Mouse (Mus musculus): ENCODE measurements around the gene Bnc2. TPM values are rescaled to one million over a fixed set of nuclear protein-coding genes. Genes with fewer than 3 reads are reported as not detected.

Bnc2 gene
- polyA plus RNA-seq, 1 experiment from 2014 or later, result 22.9 TPM

GRCm38 (mm10) chr4:84482680-84483079 lies 192.4 kb downstream of the Bnc2 start:
- no peak overlapping the region for H3K9ac ChIP-seq
- 0 out of 2 replicates have a peak overlapping the region, but pooled peaks have one; percentile 3 for H3K4me2 ChIP-seq
- no peaks in the 10 kb centered on the region for H3K9me3 ChIP-seq
- ATAC-seq (ENCODE audit: low read depth), result peak; percentile 40
- H3K27ac ChIP-seq (replicated peaks), result no peak overlapping the region
- H3K27me3 ChIP-seq, result no peaks in the 10 kb centered on the region
- H3K4me1 ChIP-seq (replicated peaks), result peaks cover 13% of the 10 kb centered on the region
- H3K36me3 ChIP-seq, result no peaks in the 10 kb centered on the region
- 30% methylated on average over 6 of the region's 6 CpGs for WGBS
- no peak overlapping the region for H3K4me3 ChIP-seq

- Histone ChIP-seq H3K4me2 (no peak overlapping the region), H3K27ac (replicated peaks) (no peak overlapping the region), H3K4me1 (replicated peaks) (no peaks in the 10 kb centered on the region), H3K9me3 (no peaks in the 10 kb centered on the region), H3K4me3 (no peak overlapping the region), H3K27me3 (no peaks in the 10 kb centered on the region), H3K36me3 (no peaks in the 10 kb centered on the region), H3K9ac (no peak overlapping the region)
- ATAC-seq (ENCODE audit: low read depth), result no peak
- 71% methylated on average over 2 of the region's 2 CpGs for WGBS
Measured at GRCm38 (mm10) chr4:84472643-84473042, 202.4 kb downstream of the Bnc2 start.

GRCm38 (mm10) chr4:84470106-84470885 lies 204.8 kb downstream of the Bnc2 start:
- H3K9me3 ChIP-seq, result no peaks in the 10 kb centered on the region
- no peaks in the 10 kb centered on the region for H3K4me1 ChIP-seq (replicated peaks)

GRCm38 (mm10) chr4:84469400-84469799 lies 205.7 kb downstream of the Bnc2 start:
- Histone ChIP-seq H3K4me3 (no peak overlapping the region), H3K4me2 (no peak overlapping the region), H3K9me3 (no peaks in the 10 kb centered on the region), H3K4me1 (replicated peaks) (no peaks in the 10 kb centered on the region), H3K27me3 (no peaks in the 10 kb centered on the region), H3K27ac (replicated peaks) (no peak overlapping the region), H3K9ac (no peak overlapping the region), H3K36me3 (no peaks in the 10 kb centered on the region)
- no peak for ATAC-seq (ENCODE audit: low read depth)
- WGBS, result 92% methylated on average over 4 of the region's 4 CpGs

More at GRCm38 (mm10) chr4:84470106-84470885, 204.8 kb downstream of the Bnc2 start:
- Histone ChIP-seq H3K36me3 (no peaks in the 10 kb centered on the region), H3K4me2 (no peak overlapping the region), H3K27me3 (no peaks in the 10 kb centered on the region), H3K27ac (replicated peaks) (no peak overlapping the region), H3K9ac (no peak overlapping the region), H3K4me3 (no peak overlapping the region)
- 89% methylated on average over 6 of the region's 6 CpGs for WGBS
- ATAC-seq (ENCODE audit: low read depth), result no peak

- no peak for ATAC-seq (ENCODE audit: low read depth)
- 87% methylated on average over 3 of the region's 3 CpGs for WGBS
- H3K36me3 ChIP-seq, result no peaks in the 10 kb centered on the region
- H3K4me3 ChIP-seq, result no peak overlapping the region
- H3K9ac ChIP-seq, result no peak overlapping the region
- no peaks in the 10 kb centered on the region for H3K27me3 ChIP-seq
- H3K4me1 ChIP-seq (replicated peaks), result no peaks in the 10 kb centered on the region
- no peaks in the 10 kb centered on the region for H3K9me3 ChIP-seq
- H3K4me2 ChIP-seq, result no peak overlapping the region
- H3K27ac ChIP-seq (replicated peaks), result no peak overlapping the region
Measured at GRCm38 (mm10) chr4:84467722-84468121, 207.4 kb downstream of the Bnc2 start.

GRCm38 (mm10) chr4:84458218-84458560 lies 216.9 kb downstream of the Bnc2 start:
- H3K36me3 ChIP-seq, result no peaks in the 10 kb centered on the region
- 77% methylated on average over 3 of the region's 3 CpGs for WGBS
- peaks cover 19% of the 10 kb centered on the region for H3K4me1 ChIP-seq (replicated peaks)
- H3K27ac ChIP-seq (replicated peaks), result no peak overlapping the region
- H3K4me2 ChIP-seq, result no peak overlapping the region
- H3K9ac ChIP-seq, result no peak overlapping the region
- ATAC-seq (ENCODE audit: low read depth), result no peak
- H3K27me3 ChIP-seq, result no peaks in the 10 kb centered on the region
- H3K9me3 ChIP-seq, result no peaks in the 10 kb centered on the region
- H3K4me3 ChIP-seq, result no peak overlapping the region

- H3K9ac ChIP-seq, result no peak overlapping the region
- no peaks in the 10 kb centered on the region for H3K27me3 ChIP-seq
- no peak overlapping the region for H3K27ac ChIP-seq (replicated peaks)
- ATAC-seq (ENCODE audit: low read depth), result no peak
- WGBS, result 75% methylated on average over 10 of the region's 10 CpGs
- H3K4me1 ChIP-seq (replicated peaks), result peaks cover 19% of the 10 kb centered on the region
- no peak overlapping the region for H3K4me3 ChIP-seq
- H3K36me3 ChIP-seq, result no peaks in the 10 kb centered on the region
- H3K4me2 ChIP-seq, result no peak overlapping the region
- H3K9me3 ChIP-seq, result no peaks in the 10 kb centered on the region
Measured at GRCm38 (mm10) chr4:84457512-84458217, 217.4 kb downstream of the Bnc2 start.

GRCm38 (mm10) chr4:84456853-84457249 lies 218.2 kb downstream of the Bnc2 start:
- no peaks in the 10 kb centered on the region for H3K9me3 ChIP-seq
- 0 out of 2 replicates have a peak overlapping the region, but pooled peaks have one; percentile 22 for H3K9ac ChIP-seq
- WGBS, result 75% methylated on average over 5 of the region's 5 CpGs
- H3K36me3 ChIP-seq, result no peaks in the 10 kb centered on the region
- H3K27me3 ChIP-seq, result no peaks in the 10 kb centered on the region
- no peak overlapping the region for H3K4me3 ChIP-seq
- H3K27ac ChIP-seq (replicated peaks), result peak overlapping the region; percentile 24; the same call in 1 of the 2 replicates
- ATAC-seq (ENCODE audit: low read depth), result peak; percentile 47; the same call in 1 of the 2 replicates
- peak overlapping the region; percentile 9; the same call in 1 of the 2 replicates for H3K4me2 ChIP-seq
- H3K4me1 ChIP-seq (replicated peaks), result peaks cover 19% of the 10 kb centered on the region

GRCm38 (mm10) chr4:84456198-84456852 lies 218.8 kb downstream of the Bnc2 start:
- H3K9ac ChIP-seq, result 0 out of 2 replicates have a peak overlapping the region, but pooled peaks have one; percentile 22

GRCm38 (mm10) chr4:84454493-84454892 lies 220.6 kb downstream of the Bnc2 start:
- no peak overlapping the region for H3K4me3 ChIP-seq
- no peaks in the 10 kb centered on the region for H3K36me3 ChIP-seq
- peaks cover 22% of the 10 kb centered on the region for H3K4me1 ChIP-seq (replicated peaks)
- no peak overlapping the region for H3K9ac ChIP-seq
- H3K27ac ChIP-seq (replicated peaks), result no peak overlapping the region
- H3K27me3 ChIP-seq, result no peaks in the 10 kb centered on the region
- no peak overlapping the region for H3K4me2 ChIP-seq
- WGBS, result 54% methylated on average over 3 of the region's 3 CpGs
- no peaks in the 10 kb centered on the region for H3K9me3 ChIP-seq
- ATAC-seq (ENCODE audit: low read depth), result no peak

More at GRCm38 (mm10) chr4:84456198-84456852, 218.8 kb downstream of the Bnc2 start:
- peaks cover 19% of the 10 kb centered on the region for H3K4me1 ChIP-seq (replicated peaks)
- H3K27ac ChIP-seq (replicated peaks), result peak overlapping the region; percentile 24; the same call in 1 of the 2 replicates
- 53% methylated on average over 16 of the region's 16 CpGs for WGBS
- peak overlapping the region; percentile 9; the same call in 1 of the 2 replicates for H3K4me2 ChIP-seq
- ATAC-seq (ENCODE audit: low read depth), result peak; percentile 47; the same call in 1 of the 2 replicates
- no peaks in the 10 kb centered on the region for H3K27me3 ChIP-seq
- no peak overlapping the region for H3K4me3 ChIP-seq
- no peaks in the 10 kb centered on the region for H3K9me3 ChIP-seq
- H3K36me3 ChIP-seq, result no peaks in the 10 kb centered on the region

GRCm38 (mm10) chr4:84453586-84453985 lies 221.5 kb downstream of the Bnc2 start:
- Histone ChIP-seq H3K4me3 (no peak overlapping the region), H3K36me3 (no peaks in the 10 kb centered on the region), H3K4me1 (replicated peaks) (peaks cover 22% of the 10 kb centered on the region), H3K27me3 (no peaks in the 10 kb centered on the region), H3K4me2 (no peak overlapping the region), H3K9me3 (no peaks in the 10 kb centered on the region), H3K9ac (no peak overlapping the region), H3K27ac (replicated peaks) (no peak overlapping the region)
- no peak for ATAC-seq (ENCODE audit: low read depth)
- 69% methylated on average over 4 of the region's 4 CpGs for WGBS

- H3K27me3 ChIP-seq, result no peaks in the 10 kb centered on the region
- no peaks in the 10 kb centered on the region for H3K36me3 ChIP-seq
- H3K9me3 ChIP-seq, result no peaks in the 10 kb centered on the region
- no peak overlapping the region for H3K4me2 ChIP-seq
- WGBS, result 97% methylated on average over 3 of the region's 3 CpGs
- H3K4me1 ChIP-seq (replicated peaks), result peaks cover 22% of the 10 kb centered on the region
- H3K27ac ChIP-seq (replicated peaks), result no peak overlapping the region
- ATAC-seq (ENCODE audit: low read depth), result no peak
- no peak overlapping the region for H3K9ac ChIP-seq
- no peak overlapping the region for H3K4me3 ChIP-seq
Measured at GRCm38 (mm10) chr4:84452642-84453041, 222.4 kb downstream of the Bnc2 start.
